Mouse (Mus musculus) intestine, postnatal 0 days (tissue): ENCODE measurements around the gene Gga1. TPM values are rescaled to one million over a fixed set of nuclear protein-coding genes. Genes with fewer than 3 reads are reported as not detected.

Experiments used
- ATAC-seq: fragments of 200-750 bp; cut with Nextera tagmentation; 2 replicates; pipeline ENCODE4 v1.8.0; 2017; ENCODE audit warnings: mild to moderate bottlenecking, moderate TSS enrichment, moderate library complexity
- H3K27ac ChIP-seq: fragments of 300-500 bp; sonication (generic); 2 replicates; pipeline ENCODE4 v1.5.1; 2014; ENCODE audit warnings: mild to moderate bottlenecking, low read depth, low read length, moderate library complexity
- H3K27me3 ChIP-seq: fragments of 300-500 bp; sonication (generic); replicated peaks from 2 replicates; pipeline ENCODE4 v1.6.1; 2014; ENCODE audit warnings: low read length, mixed read lengths; ENCODE audit not compliant: control insufficient read depth, insufficient read depth
- H3K36me3 ChIP-seq: fragments of 300-500 bp; sonication (generic); 2 replicates; pipeline ENCODE4 v1.6.1; 2014; ENCODE audit warnings: mild to moderate bottlenecking, moderate library complexity; ENCODE audit not compliant: control insufficient read depth, insufficient read depth
- H3K4me1 ChIP-seq: fragments of 300-500 bp; sonication (generic); replicated peaks from 2 replicates; pipeline ENCODE4 v1.6.1; 2014; ENCODE audit warnings: antibody characterized with exemption, low read length, mixed read lengths; ENCODE audit not compliant: control insufficient read depth, insufficient read depth
- H3K4me2 ChIP-seq: fragments of 300-500 bp; sonication (generic); replicated peaks from 2 replicates; pipeline ENCODE4 v1.6.1; 2014; ENCODE audit warnings: low read depth, mild to moderate bottlenecking, moderate library complexity
- H3K4me3 ChIP-seq: fragments of 300-500 bp; sonication (generic); 2 replicates; pipeline ENCODE4 v1.5.1; 2014; ENCODE audit warnings: low read depth, low read length
- H3K9ac ChIP-seq: fragments of 300-500 bp; sonication (generic); 2 replicates; pipeline ENCODE4 v1.6.1; 2014; ENCODE audit warnings: mild to moderate bottlenecking, low read depth, low read length
- H3K9me3 ChIP-seq: fragments of 300-500 bp; sonication (generic); 2 replicates; pipeline ENCODE4 v1.6.1; 2016; ENCODE audit warnings: mixed run types; ENCODE audit not compliant: control insufficient read depth
- CTCF ChIP-seq: sonication (generic); IDR thresholded peaks from 2 replicates; pipeline ENCODE4 v1.5.1; 2016; ENCODE audit warnings: low read depth, mild to moderate bottlenecking, control low read depth, antibody characterized with exemption, moderate library complexity
- WGBS: fragments of 180-500 bp; shearing (Covaris S2); extraction: QIAGEN DNeasy Blood & Tissue Kit; methylation state at CpG from one replicate; pipeline ENCODE4 v1.1.7; 2014; 5-methylcytosine and 5-hydroxymethylcytosine counted together
- polyA plus RNA-seq: library from polyadenylated mRNA; unstranded; fragments of >200 nt; fragmentation: Nextera tagmentation; extraction: Ambion mirVana; gene quantifications from 2 replicates; pipeline ENCODE4 v1.2.1, GENCODE M21; 2015

Gga1 gene
- polyA plus RNA-seq, 1 experiment from 2014 or later: 40.1 TPM

DNA sequence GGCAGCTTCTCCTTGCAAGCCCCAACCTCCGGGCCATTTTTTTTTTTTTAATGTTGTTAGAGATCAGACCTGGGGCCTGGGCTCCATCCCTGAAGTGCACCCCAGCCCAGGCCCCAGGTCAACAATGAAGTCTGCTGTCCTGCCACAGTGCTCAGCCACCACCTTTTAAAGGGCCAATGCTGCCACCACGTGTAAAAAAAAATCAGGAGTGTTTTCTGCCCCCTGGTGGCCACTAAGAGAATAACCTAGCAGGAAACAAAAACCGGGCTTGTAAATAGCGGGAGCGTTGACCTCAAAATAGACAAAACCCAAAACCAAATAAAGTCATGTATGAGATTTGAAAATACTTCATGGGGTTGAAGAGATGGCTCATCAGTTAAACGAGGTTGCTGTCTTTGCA lies 7.2 kb upstream of the Gga1 start:
- WGBS: 29% methylated on average over 6 of the region's 6 CpGs
- Histone ChIP-seq H3K4me3 (no peak overlapping the region), H3K9me3 (no peaks in the 10 kb centered on the region), H3K36me3 (no peaks in the 10 kb centered on the region), H3K27me3 (no peaks in the 10 kb centered on the region), H3K9ac (no peak overlapping the region), H3K27ac (no peak overlapping the region), H3K4me2 (no peak overlapping the region), H3K4me1 (no peaks in the 10 kb centered on the region)
- TF ChIP-seq CTCF: peak; percentile 83
- ATAC-seq: no peak

DNA sequence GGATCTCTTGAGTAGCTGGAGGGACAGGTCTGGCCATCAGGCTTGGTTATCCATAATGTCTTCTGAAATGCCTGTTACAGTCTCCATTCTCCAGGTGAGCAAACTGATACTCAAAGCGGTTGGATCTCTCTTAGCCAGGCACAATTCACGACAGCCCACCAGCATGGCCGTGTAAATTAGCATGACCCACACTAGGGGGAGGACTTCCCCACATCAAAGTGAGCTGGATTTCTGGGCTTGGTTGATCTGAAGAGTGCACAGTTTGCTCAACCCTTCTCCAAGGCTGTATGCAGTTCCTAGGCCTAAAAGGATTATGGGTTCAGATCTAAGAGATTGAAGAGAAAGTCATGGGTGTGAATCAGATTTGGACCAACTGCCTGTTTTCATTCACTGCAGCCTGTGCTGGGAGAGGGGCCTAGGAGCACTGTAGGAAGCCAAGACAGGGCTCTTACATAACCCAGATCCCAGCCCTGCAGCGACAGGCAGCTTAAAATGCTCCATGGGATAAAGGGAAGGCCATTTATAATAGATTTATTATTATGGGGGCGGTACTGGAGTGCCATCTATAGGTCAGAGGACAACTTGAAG lies 4.9 kb upstream of the Gga1 start:
- H3K36me3 ChIP-seq: no peaks in the 10 kb centered on the region
- ATAC-seq: no peak
- no peaks in the 10 kb centered on the region for H3K4me1 ChIP-seq
- H3K9ac ChIP-seq: no peak overlapping the region
- H3K27ac ChIP-seq: no peak overlapping the region
- H3K4me3 ChIP-seq: no peak overlapping the region
- H3K27me3 ChIP-seq: no peaks in the 10 kb centered on the region
- WGBS: 41% methylated on average over 5 of the region's 5 CpGs
- H3K4me2 ChIP-seq: no peak overlapping the region
- no peaks in the 10 kb centered on the region for H3K9me3 ChIP-seq
- peak; percentile 40 for TF ChIP-seq CTCF

DNA sequence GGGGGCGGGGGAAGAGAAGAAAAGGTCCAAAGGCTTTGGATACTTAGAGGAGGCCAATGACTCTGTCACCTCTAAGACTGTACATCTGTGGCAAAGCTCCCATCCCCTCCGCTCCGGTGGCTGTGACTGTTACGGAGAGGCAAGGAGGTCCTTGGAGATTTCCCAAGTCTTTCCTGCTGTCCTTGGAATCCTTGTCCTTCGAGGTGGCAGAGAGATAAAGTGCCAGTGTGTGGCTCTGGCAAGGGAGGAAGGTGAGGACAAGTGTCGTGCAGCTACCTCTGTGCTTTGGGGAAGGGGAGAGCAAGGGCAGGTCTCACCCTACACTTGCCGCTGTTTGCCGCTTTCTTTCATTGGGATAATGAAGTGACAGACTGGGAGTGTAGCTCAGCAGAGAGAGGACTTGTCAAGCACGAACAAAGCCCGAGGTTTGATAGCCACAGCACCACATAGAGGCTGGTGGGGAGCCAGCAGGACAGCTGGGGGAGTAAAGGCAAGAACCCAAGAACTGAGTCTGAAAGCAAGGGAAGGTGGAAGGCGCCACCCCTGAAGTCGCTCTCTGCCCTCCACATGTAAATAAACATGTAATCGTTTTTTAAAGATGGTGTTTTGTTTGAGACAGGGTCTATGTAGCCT lies 3.1 kb upstream of the Gga1 start:
- H3K36me3 ChIP-seq: no peaks in the 10 kb centered on the region
- no peak overlapping the region for H3K4me3 ChIP-seq
- no peaks in the 10 kb centered on the region for H3K9me3 ChIP-seq
- WGBS: 60% methylated on average over 13 of the region's 13 CpGs
- H3K4me2 ChIP-seq: no peak overlapping the region
- H3K27me3 ChIP-seq: no peaks in the 10 kb centered on the region
- ATAC-seq: no peak
- no peaks in the 10 kb centered on the region for H3K4me1 ChIP-seq
- peak; percentile 21; the same call in 1 of the 2 replicates for TF ChIP-seq CTCF
- no peak overlapping the region for H3K9ac ChIP-seq
- no peak overlapping the region for H3K27ac ChIP-seq

DNA sequence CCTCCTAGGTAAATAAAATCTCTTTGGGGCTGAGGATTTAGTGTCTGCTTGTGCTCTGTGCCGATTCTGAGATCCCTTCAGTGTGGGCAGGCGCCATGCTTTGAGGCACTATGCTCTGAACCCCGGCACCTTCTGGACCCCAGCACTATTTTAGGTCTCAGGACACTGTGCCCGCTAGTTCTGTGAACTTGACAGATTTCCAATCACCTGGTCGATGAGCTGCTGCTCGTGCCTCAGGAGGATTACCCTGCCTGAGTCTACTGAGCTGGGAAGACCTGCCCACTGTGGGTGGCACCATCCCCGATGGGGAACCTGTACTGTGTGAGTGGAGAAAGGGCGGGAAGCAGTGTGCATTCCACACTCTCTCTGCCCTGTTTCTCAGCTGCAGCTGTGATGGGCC lies 2.0 kb upstream of the Gga1 start:
- no peak for TF ChIP-seq CTCF
- peaks cover 7% of the 10 kb centered on the region; the same call in 1 of the 2 replicates for H3K4me1 ChIP-seq
- no peaks in the 10 kb centered on the region for H3K9me3 ChIP-seq
- no peak overlapping the region for H3K27ac ChIP-seq
- no peak overlapping the region for H3K9ac ChIP-seq
- no peak overlapping the region for H3K4me3 ChIP-seq
- H3K27me3 ChIP-seq: no peaks in the 10 kb centered on the region
- no peak for ATAC-seq
- no peak overlapping the region for H3K4me2 ChIP-seq
- WGBS: 67% methylated on average over 8 of the region's 8 CpGs
- 0 out of 2 replicates have a peak, but pooled peaks cover 9% of the 10 kb centered on the region for H3K36me3 ChIP-seq

DNA sequence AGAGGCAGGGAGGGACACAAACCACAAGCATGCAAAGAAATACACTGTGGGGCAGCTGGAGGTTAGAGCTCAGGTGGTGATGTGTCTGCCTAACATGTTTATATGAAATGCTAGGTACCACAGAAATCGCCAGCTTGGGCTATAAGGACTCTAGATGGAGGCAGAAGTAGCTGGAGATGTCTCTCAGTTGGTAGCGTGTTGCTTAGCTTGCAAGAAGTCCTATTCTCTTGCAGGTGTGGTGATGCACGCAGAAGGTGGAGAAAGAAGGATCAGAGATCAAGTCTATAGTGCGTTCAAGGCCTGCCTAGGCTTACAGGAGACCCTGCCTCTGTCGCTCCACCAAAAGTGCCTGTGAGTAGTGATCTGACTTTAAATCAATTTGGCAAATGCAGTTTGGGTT lies 1.5 kb upstream of the Gga1 start:
- no peaks in the 10 kb centered on the region for H3K9me3 ChIP-seq
- no peak overlapping the region for H3K27ac ChIP-seq
- TF ChIP-seq CTCF: no peak
- ATAC-seq: no peak
- H3K27me3 ChIP-seq: no peaks in the 10 kb centered on the region
- H3K4me2 ChIP-seq: peak overlapping the region; percentile 84; the same call in 1 of the 2 replicates
- 57% methylated on average over 5 of the region's 5 CpGs for WGBS
- H3K4me1 ChIP-seq: peaks cover 7% of the 10 kb centered on the region; the same call in 1 of the 2 replicates
- H3K4me3 ChIP-seq: no peak overlapping the region
- peaks cover 11% of the 10 kb centered on the region; the same call in 1 of the 2 replicates for H3K36me3 ChIP-seq
- H3K9ac ChIP-seq: no peak overlapping the region

DNA sequence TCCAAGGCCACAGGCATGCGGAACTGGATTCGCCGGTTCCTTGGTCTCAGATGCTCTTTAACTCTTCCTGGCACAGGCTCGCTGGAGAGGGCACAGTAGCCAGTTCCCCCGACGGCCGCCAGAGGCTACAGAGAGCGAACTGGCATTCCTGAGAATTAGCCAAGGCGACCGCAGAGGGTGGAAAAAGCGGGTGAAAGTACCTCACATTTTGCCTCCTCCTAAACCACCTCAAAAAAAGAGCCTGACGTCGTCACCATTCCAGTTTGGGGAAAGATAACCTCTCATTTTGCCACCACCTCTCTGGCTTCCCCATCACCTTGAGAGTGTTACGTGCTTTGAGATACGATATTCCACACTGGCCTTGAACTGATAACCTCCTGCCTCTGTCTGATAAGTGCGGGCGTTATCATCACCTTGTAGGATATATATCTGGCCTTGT lies 713 bp upstream of the Gga1 start:
- peak overlapping the region; percentile 99 for H3K27ac ChIP-seq
- no peaks in the 10 kb centered on the region for H3K27me3 ChIP-seq
- WGBS: 3% methylated on average over 17 of the region's 17 CpGs
- peaks cover 7% of the 10 kb centered on the region; the same call in 1 of the 2 replicates for H3K4me1 ChIP-seq
- H3K9me3 ChIP-seq: no peaks in the 10 kb centered on the region
- peak overlapping the region; percentile 84 for H3K4me2 ChIP-seq
- peaks cover 19% of the 10 kb centered on the region for H3K36me3 ChIP-seq
- TF ChIP-seq CTCF: peak; percentile 88
- H3K9ac ChIP-seq: 0 out of 2 replicates have a peak overlapping the region, but pooled peaks have one; percentile 90
- H3K4me3 ChIP-seq: peak overlapping the region; percentile 90
- ATAC-seq: peak; percentile 43
